Mouse (Mus musculus) heart, postnatal 10 days (tissue): Measurements from ENCODE around the gene Grk4. TPM values are rescaled to one million over a fixed set of nuclear protein-coding genes. Genes with fewer than 3 reads are reported as not detected.

Experiments
- microRNA-seq, 2 experiments: library from miRNA; unstranded; fragments of <30 nt; microRNA quantifications; one replicate each; pipeline ENCODE4 v1.2.0; 2022
- total RNA-seq, 2 experiments: library from RNA; stranded (reverse); gene quantifications; 2 replicates each; pipeline ENCODE4 v1.2.3; 2021

Gene Grk4
- total RNA-seq, 2 experiments from 2014 or later = 2.1 to 2.3 TPM

Small RNA genes within 50 kb of the gene (microRNA-seq; reads per million reads assigned to microRNA genes)
- gene Mir467g = 0 reads per million in 2 experiments

Other genes starting within 250 kb of the Grk4 start
- gene Tnip2, start 146.4 kb upstream of the Grk4 start, total RNA-seq = 1 to 10 TPM; 7.8 to 9.1 TPM
- gene Sh3bp2, start 134.5 kb upstream of the Grk4 start, total RNA-seq = 1 to 10 TPM; 3.6 to 6.7 TPM
- gene Add1, start 86.7 kb upstream of the Grk4 start, total RNA-seq = 100 to 1,000 TPM; 187 to 196 TPM
- gene Mfsd10, start 23.2 kb upstream of the Grk4 start, total RNA-seq = 10 to 100 TPM; 20.7 to 25.4 TPM
- 10 to 100 TPM; 12.9 to 13.6 TPM for gene Nop14, start 231 bp upstream of the Grk4 start, total RNA-seq
- gene Htt, start 101.4 kb downstream of the Grk4 start, total RNA-seq = 10 to 100 TPM; 16.2 to 17.1 TPM
- under 1 TPM; 0.25 to 0.62 TPM for gene Msantd1, start 247.6 kb downstream of the Grk4 start, total RNA-seq